Mouse (Mus musculus) CH12.LX (cell line): Measurements from ENCODE around the gene Ppp2r5c.

Experiments
- BHLHE40 ChIP-seq: IDR thresholded peaks from 2 replicates; pipeline ENCODE4 v1.6.1; 2011; ENCODE audit warnings: mild to moderate bottlenecking, low read depth, low read length, improper control_type of control experiment
- CTCF ChIP-seq, 2 experiments: IDR thresholded peaks in 1 of 2; conservative IDR thresholded peaks in 1 of 2; 2 replicates each; pipeline ENCODE4 v1.5.1; 2011 to 2012; ENCODE audit warnings: low read depth in 2 of 2, low read length in 2 of 2, improper control_type of control experiment in 1 of 2, inconsistent platforms in 1 of 2, mild to moderate bottlenecking in 1 of 2, moderate library complexity in 1 of 2
- EP300 ChIP-seq: IDR thresholded peaks from 2 replicates; pipeline ENCODE4 v1.6.1; 2011; ENCODE audit warnings: low read length, improper control_type of control experiment
- ETS1 ChIP-seq: conservative IDR thresholded peaks from 2 replicates; pipeline ENCODE4 v1.6.1; 2012; ENCODE audit warnings: low read depth, mild to moderate bottlenecking, inconsistent platforms, low read length, improper control_type of control experiment, moderate library complexity
- GABPA ChIP-seq: IDR thresholded peaks from 2 replicates; pipeline ENCODE4 v1.6.1; 2012; ENCODE audit warnings: low read depth, low read length, improper control_type of control experiment, inconsistent platforms; ENCODE audit not compliant: insufficient replicate concordance
- HCFC1 ChIP-seq: IDR thresholded peaks from 2 replicates; pipeline ENCODE4 v1.6.1; 2012; ENCODE audit warnings: low read depth, mild to moderate bottlenecking, inconsistent platforms, low read length, improper control_type of control experiment
- MEF2A ChIP-seq: IDR thresholded peaks from 2 replicates; pipeline ENCODE4 v1.6.1; 2014; ENCODE audit warnings: low read depth, mild to moderate bottlenecking, inconsistent platforms, low read length, improper control_type of control experiment, borderline replicate concordance
- POLR2A ChIP-seq: IDR thresholded peaks from 2 replicates; pipeline ENCODE4 v1.6.1; 2011; ENCODE audit warnings: low read depth, mild to moderate bottlenecking, improper control_type of control experiment, low read length
- RCOR1 ChIP-seq: conservative IDR thresholded peaks from 2 replicates; pipeline ENCODE4 v1.6.1; 2012; ENCODE audit warnings: low read depth, mild to moderate bottlenecking, inconsistent platforms, low read length, improper control_type of control experiment
- SMC3 ChIP-seq: IDR thresholded peaks from 2 replicates; pipeline ENCODE4 v1.6.1; 2011; ENCODE audit warnings: low read depth, low read length, improper control_type of control experiment
- TCF12 ChIP-seq: IDR thresholded peaks from 2 replicates; pipeline ENCODE4 v1.6.1; 2014; ENCODE audit warnings: low read depth, mild to moderate bottlenecking, inconsistent platforms, low read length, improper control_type of control experiment
- USF1 ChIP-seq: IDR thresholded peaks from 2 replicates; pipeline ENCODE4 v1.6.1; 2014; ENCODE audit warnings: low read depth, mild to moderate bottlenecking, inconsistent platforms, low read length, improper control_type of control experiment
- USF2 ChIP-seq: conservative IDR thresholded peaks from 2 replicates; pipeline ENCODE4 v1.6.1; 2011; ENCODE audit warnings: low read depth, low read length, improper control_type of control experiment

GRCm38 (mm10) chr12:110556861-110557628 lies 110.1 kb downstream of the Ppp2r5c start:
- no peak for TF ChIP-seq EP300
- no peak for TF ChIP-seq CTCF (conservative IDR thresholded peaks at IDR 0.05 in 1 of 2, IDR thresholded peaks at IDR 0.05 in 1 of 2; ENCODE audit: low read depth in 2 of 2, low read length in 2 of 2)
- TF ChIP-seq TCF12, result no peak
- TF ChIP-seq POLR2A, result no peak
- no peak for TF ChIP-seq USF2
- TF ChIP-seq BHLHE40, result no peak
- TF ChIP-seq RCOR1, result no peak
- TF ChIP-seq GABPA, result no peak
- no peak for TF ChIP-seq ETS1
- no peak for TF ChIP-seq USF1
- no peak for TF ChIP-seq HCFC1
- TF ChIP-seq MEF2A, result no peak
- no peak for TF ChIP-seq SMC3
